ENCODE assay signal across 8 mouse cellular contexts in the genomic region with DNA sequence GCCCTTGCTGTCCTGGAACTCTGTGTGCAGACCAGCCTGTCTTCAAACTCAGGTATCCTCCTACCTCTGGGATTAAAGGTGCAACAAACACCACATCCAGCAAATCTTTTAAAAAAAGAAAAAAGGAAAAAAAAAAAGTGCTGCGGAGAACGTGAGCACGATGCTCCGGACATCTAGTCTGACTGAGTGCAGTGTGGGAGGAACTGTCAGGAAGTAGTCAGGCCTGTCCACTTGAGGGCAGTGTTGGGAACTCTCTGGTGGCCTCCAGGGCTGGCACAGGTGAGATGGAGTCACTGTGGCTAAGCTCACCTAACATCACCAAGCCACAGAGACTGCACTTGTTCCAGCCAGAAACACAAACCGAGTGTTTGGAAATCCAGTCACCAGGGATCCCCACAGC. TPM values are rescaled to one million over a fixed set of nuclear protein-coding genes. Genes with fewer than 3 reads are reported as not detected.
DNase-seq lines count a peak whose midpoint lies in the region; ATAC-seq and TF ChIP-seq lines count a peak whose summit lies in the region.

No protein-coding gene starts in this region.

- no peaks in the 10 kb centered on the region for H3K27me3 ChIP-seq in intestine, embryonic 16.5 days (replicated peaks; ENCODE audit: control insufficient read depth, insufficient read depth, low read length)
- H3K27me3 ChIP-seq in liver, postnatal 0 days (ENCODE audit: insufficient read depth, low read length) = no peaks in the 10 kb centered on the region

- H3K9ac ChIP-seq in intestine, embryonic 16.5 days (ENCODE audit: low read depth, low read length) = no peak overlapping the region
- no peak overlapping the region for H3K9ac ChIP-seq in liver, postnatal 0 days (replicated peaks)

- H3K4me3 ChIP-seq in intestine, embryonic 16.5 days (ENCODE audit: low read length) = no peak overlapping the region
- H3K4me3 ChIP-seq in liver, postnatal 0 days (ENCODE audit: low read depth, low read length) = no peak overlapping the region

- H3K4me1 ChIP-seq in intestine, embryonic 16.5 days (ENCODE audit: control insufficient read depth, insufficient read depth, low read length) = peaks cover 2% of the 10 kb centered on the region; the same call in 1 of the 2 replicates
- peaks cover 7% of the 10 kb centered on the region for H3K4me1 ChIP-seq in liver, postnatal 0 days (ENCODE audit: insufficient read depth)

- peak; percentile 82 for TF ChIP-seq CTCF in liver, postnatal 0 days (IDR thresholded peaks at IDR 0.05; ENCODE audit: low read depth)

- H3K36me3 ChIP-seq in intestine, embryonic 16.5 days (ENCODE audit: control insufficient read depth, insufficient read depth, low read length) = no peaks in the 10 kb centered on the region
- H3K36me3 ChIP-seq in liver, postnatal 0 days (replicated peaks; ENCODE audit: insufficient read depth, low read length) = no peaks in the 10 kb centered on the region

- H3K27ac ChIP-seq in intestine, embryonic 16.5 days (ENCODE audit: low read length) = no peak overlapping the region
- H3K27ac ChIP-seq in liver, postnatal 0 days (ENCODE audit: low read depth) = no peak overlapping the region

- 24% methylated on average over 5 of the region's 5 CpGs for WGBS in intestine, embryonic 16.5 days
- WGBS in liver, postnatal 0 days (ENCODE audit: insufficient replicate concordance) = 17% methylated on average over 5 of the region's 5 CpGs

- peak; percentile 24 for DNase-seq in right cerebral cortex, adult 18-20 months
- DNase-seq in right cerebral cortex, postnatal 14 days = no peak
- peak; percentile 25 for DNase-seq in adrenal gland, adult 8-10 months
- peak; percentile 49 for DNase-seq in embryo, embryonic 11 days
- peak; percentile 72 for DNase-seq in liver, postnatal 0 days
- peak; percentile 57 for DNase-seq in spleen, adult 12 weeks (ENCODE audit: low spot score)
- DNase-seq in MN1 (ENCODE audit: low spot score) = no peak

- ATAC-seq in intestine, embryonic 16.5 days = peak; percentile 85
- ATAC-seq in liver, postnatal 0 days = peak; percentile 59

- TF ChIP-seq EP300 in liver, postnatal 0 days (IDR thresholded peaks at IDR 0.05; ENCODE audit: low read depth) = no peak

- peak overlapping the region; percentile 25; the same call in 1 of the 2 replicates for H3K4me2 ChIP-seq in intestine, embryonic 16.5 days (ENCODE audit: low read depth, low read length)
- H3K4me2 ChIP-seq in liver, postnatal 0 days (ENCODE audit: low read depth, low read length) = peak overlapping the region; percentile 45; the same call in 1 of the 2 replicates

- no peaks in the 10 kb centered on the region for H3K9me3 ChIP-seq in intestine, embryonic 16.5 days (ENCODE audit: control insufficient read depth, low read length)
- H3K9me3 ChIP-seq in liver, postnatal 0 days (ENCODE audit: low read length) = no peaks in the 10 kb centered on the region; the same call in 1 of the 2 replicates

RNA-seq across cellular contexts. Expression of gene Zmynd12, which starts 8.1 kb away (rescaled TPM):
- 1 to 10 TPM; 3.7 to 9.4 (median 6.6) TPM for total RNA-seq in adrenal gland, adult 8-10 months (2022)
- 0.99 and 1.2 TPM in 2 replicates for polyA plus RNA-seq in intestine, embryonic 16.5 days (2015; fragmentation: Nextera tagmentation; extraction: Ambion mirVana)
- polyA plus RNA-seq in liver, postnatal 0 days (2015; fragmentation: Nextera tagmentation; extraction: Ambion mirVana) = 1.3 TPM in 2 replicates

RNA-seq across cellular contexts. Expression of gene Ppcs, which starts 8.5 kb away (rescaled TPM):
- 10 to 100 TPM; 47.3 to 58.1 (median 49.5) TPM for total RNA-seq in adrenal gland, adult 8-10 months (2022)
- 51.4 and 52.3 TPM in 2 replicates for polyA plus RNA-seq in intestine, embryonic 16.5 days (2015; fragmentation: Nextera tagmentation; extraction: Ambion mirVana)
- polyA plus RNA-seq in liver, postnatal 0 days (2015; fragmentation: Nextera tagmentation; extraction: Ambion mirVana) = 33.0 and 37.0 TPM in 2 replicates

RNA-seq across cellular contexts. Expression of gene Ccdc30, which starts 15.4 kb away (rescaled TPM):
- total RNA-seq in adrenal gland, adult 8-10 months (2022) = 10 to 100 TPM; 15.6 to 33.1 (median 20.5) TPM
- polyA plus RNA-seq in intestine, embryonic 16.5 days (2015; fragmentation: Nextera tagmentation; extraction: Ambion mirVana) = 2.7 and 2.8 TPM in 2 replicates
- polyA plus RNA-seq in liver, postnatal 0 days (2015; fragmentation: Nextera tagmentation; extraction: Ambion mirVana) = 2.4 and 2.9 TPM in 2 replicates

Comparison
In these comparisons a context has a peak if more than half of its experiments do, and no peak if none do; other contexts are left out.
1. DNase-seq: peak in right cerebral cortex, adult 18-20 months (single experiment), adrenal gland, adult 8-10 months (single experiment), embryo, embryonic 11 days (single experiment), liver, postnatal 0 days (single experiment) and spleen, adult 12 weeks (single experiment); none in right cerebral cortex, postnatal 14 days (single experiment) and MN1 (single experiment).